Mouse (Mus musculus): ENCODE data around the gene Pfkfb1.

DNA sequence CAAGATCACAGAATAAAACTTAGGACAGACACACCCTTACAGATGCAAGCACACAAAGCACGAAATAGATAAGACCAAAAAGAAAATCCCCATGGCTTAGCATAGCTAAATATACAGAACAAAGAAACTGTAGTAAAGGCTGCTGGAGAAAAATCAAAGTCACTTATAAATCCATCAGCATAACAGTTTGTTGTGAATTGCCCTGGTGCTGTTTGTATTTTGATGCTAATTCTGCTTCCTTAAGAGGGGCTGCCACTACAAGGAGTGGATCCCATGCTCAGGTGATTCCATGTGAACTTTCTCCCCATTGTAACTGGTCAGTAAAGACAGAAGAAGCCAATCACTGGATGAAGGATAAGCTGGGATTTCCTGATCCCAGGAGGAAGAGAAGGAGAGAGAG, 89.5 kb downstream of the Pfkfb1 start:
- TF ChIP-seq GATA1 (IDR thresholded peaks at IDR 0.05; ENCODE audit: borderline replicate concordance, low read length): no peak
- no peak for TF ChIP-seq CTCF (IDR thresholded peaks at IDR 0.05; ENCODE audit: low read depth, low read length)
- TF ChIP-seq POLR2AphosphoS5 (IDR thresholded peaks at IDR 0.05; ENCODE audit: insufficient replicate concordance, low read depth, low read length): no peak
- TF ChIP-seq TAL1 (conservative IDR thresholded peaks at IDR 0.05; ENCODE audit: low read depth, low read length): no peak
- TF ChIP-seq GATA2 (IDR thresholded peaks at IDR 0.05; ENCODE audit: borderline replicate concordance, low read depth, low read length): no peak

Data from G1E (cell line).